Mouse (Mus musculus) kidney, adult 2 months (tissue): ENCODE data around the gene Adamts3. TPM values are rescaled to one million over a fixed set of nuclear protein-coding genes. Genes with fewer than 3 reads are reported as not detected.

Experiments
- DNase-seq: peaks from one replicate; pipeline ENCODE4 v3.0.0; 2021
- H3K27ac ChIP-seq: fragments of 200-500 bp; 2 replicates; pipeline ENCODE4 v1.5.1; 2012; ENCODE audit warnings: low read depth, low read length, control low read depth, inconsistent platforms; ENCODE audit not compliant: insufficient read depth
- H3K27me3 ChIP-seq: fragments of 200-500 bp; replicated peaks from 2 replicates; pipeline ENCODE4 v1.6.1; 2012; ENCODE audit warnings: mild to moderate bottlenecking, moderate library complexity, low read length, inconsistent platforms; ENCODE audit not compliant: control insufficient read depth, insufficient read depth
- H3K36me3 ChIP-seq: fragments of 200-500 bp; 2 replicates; pipeline ENCODE4 v1.6.1; 2012; ENCODE audit warnings: mild to moderate bottlenecking, moderate library complexity, low read length, inconsistent platforms; ENCODE audit not compliant: control insufficient read depth, insufficient read depth
- H3K4me1 ChIP-seq: fragments of 200-500 bp; 2 replicates; pipeline ENCODE4 v1.6.1; 2011; ENCODE audit warnings: low read length; ENCODE audit not compliant: control insufficient read depth, insufficient read depth
- H3K4me3 ChIP-seq: fragments of 200-500 bp; 2 replicates; pipeline ENCODE4 v1.5.1; 2011; ENCODE audit warnings: mild to moderate bottlenecking, low read depth, low read length, control low read depth; ENCODE audit not compliant: insufficient read depth
- CTCF ChIP-seq: fragments of 200-500 bp; conservative IDR thresholded peaks from 2 replicates; pipeline ENCODE4 v1.5.1; 2011; ENCODE audit warnings: low read depth, mild to moderate bottlenecking, control low read depth, low read length, moderate library complexity, mixed read lengths; ENCODE audit not compliant: insufficient read depth, insufficient read length
- POLR2A ChIP-seq: fragments of 200-500 bp; IDR thresholded peaks from one replicate; pipeline ENCODE4 v1.6.1; 2011; ENCODE audit warnings: low read depth, low read length, control low read depth
- WGBS: fragments of 180-500 bp; shearing (Covaris S2); methylation state at CpG from one replicate; pipeline ENCODE4 v1.1.7; 2018; 5-methylcytosine and 5-hydroxymethylcytosine counted together
- polyA plus RNA-seq: library from polyadenylated mRNA; depleted of rRNA; stranded (reverse); fragments of >200 nt; gene quantifications from 2 replicates; pipeline ENCODE4 v1.2.3, GENCODE M21; 2012

Gene Adamts3
- polyA plus RNA-seq, 1 experiment: 0.39 TPM

DNA sequence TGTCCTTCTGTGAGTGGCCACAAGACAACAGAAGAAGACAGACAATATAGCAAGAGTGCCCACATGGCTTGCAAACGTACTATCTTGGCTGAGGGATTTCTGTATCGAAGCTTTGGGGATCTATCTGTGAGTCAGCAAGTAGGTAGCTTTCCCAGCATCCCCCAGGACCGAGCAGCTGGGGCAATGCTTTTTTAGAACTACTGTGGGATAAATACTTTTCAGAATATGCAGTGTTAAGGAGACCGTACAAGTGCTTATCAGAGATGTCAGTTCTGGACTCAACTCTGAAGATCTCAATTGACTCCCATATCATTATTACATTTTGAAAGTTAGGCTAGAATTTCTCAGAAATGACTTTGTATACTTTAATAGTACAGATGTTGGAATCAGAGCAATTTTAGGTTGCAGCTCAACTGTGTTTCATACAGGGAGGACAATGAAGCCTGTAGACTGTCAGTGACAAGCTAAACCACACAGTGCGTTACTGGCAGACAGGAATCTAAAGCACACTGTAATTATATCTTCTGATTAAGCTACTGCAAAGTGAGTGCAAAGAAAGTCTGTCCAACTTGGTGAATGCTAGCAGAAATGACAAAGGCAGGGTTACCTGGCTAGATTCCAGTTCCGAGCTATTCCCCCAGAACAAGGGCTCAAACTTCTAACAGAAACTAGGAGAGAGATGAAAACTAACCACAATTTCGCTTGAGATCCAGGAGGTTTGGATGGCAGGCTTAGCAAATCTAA lies 171.8 kb downstream of the Adamts3 start:
- Histone ChIP-seq H3K4me1 (no peaks in the 10 kb centered on the region), H3K4me3 (no peak overlapping the region), H3K27me3 (no peaks in the 10 kb centered on the region), H3K27ac (no peak overlapping the region), H3K36me3 (no peaks in the 10 kb centered on the region)
- 83% methylated on average over 7 of the region's 7 CpGs for WGBS
- no peak for TF ChIP-seq POLR2A
- no peak for DNase-seq

DNA sequence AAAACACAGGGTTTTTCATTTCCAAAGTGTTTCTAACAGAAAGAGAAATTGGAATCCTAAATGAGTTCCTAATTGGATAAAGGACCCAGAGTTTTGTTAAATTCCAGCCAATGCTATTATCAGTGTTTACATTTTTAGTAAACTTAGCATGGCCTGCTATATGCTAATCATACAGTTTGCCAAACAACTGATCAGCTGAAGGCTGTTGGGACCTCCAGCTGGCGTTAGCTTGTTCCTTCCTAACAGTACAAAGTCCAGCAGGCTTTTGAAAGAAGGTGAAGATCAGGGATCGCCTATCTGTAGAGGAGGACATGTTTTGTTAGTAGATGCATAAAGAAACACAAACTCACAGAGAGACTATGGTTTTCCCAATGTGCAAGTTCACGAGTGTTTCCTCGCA lies 173.7 kb downstream of the Adamts3 start:
- H3K4me3 ChIP-seq: no peak overlapping the region
- TF ChIP-seq POLR2A: no peak
- no peak for TF ChIP-seq CTCF
- 42% methylated on average over 4 of the region's 4 CpGs for WGBS

GRCm38 (mm10) chr5:89704264-89704663 lies 178.9 kb downstream of the Adamts3 start:
- no peak for TF ChIP-seq CTCF
- no peak for TF ChIP-seq POLR2A
- Histone ChIP-seq H3K4me1 (no peaks in the 10 kb centered on the region), H3K27ac (no peak overlapping the region), H3K36me3 (no peaks in the 10 kb centered on the region), H3K4me3 (no peak overlapping the region), H3K27me3 (no peaks in the 10 kb centered on the region)
- DNase-seq: peak; percentile 56
- WGBS: 10% methylated on average over 1 of the region's 1 CpGs

More for the DNA sequence above, 173.7 kb downstream of the Adamts3 start:
- Histone ChIP-seq H3K36me3 (no peaks in the 10 kb centered on the region), H3K27ac (no peak overlapping the region), H3K4me1 (no peaks in the 10 kb centered on the region), H3K27me3 (no peaks in the 10 kb centered on the region)
- DNase-seq: no peak

DNA sequence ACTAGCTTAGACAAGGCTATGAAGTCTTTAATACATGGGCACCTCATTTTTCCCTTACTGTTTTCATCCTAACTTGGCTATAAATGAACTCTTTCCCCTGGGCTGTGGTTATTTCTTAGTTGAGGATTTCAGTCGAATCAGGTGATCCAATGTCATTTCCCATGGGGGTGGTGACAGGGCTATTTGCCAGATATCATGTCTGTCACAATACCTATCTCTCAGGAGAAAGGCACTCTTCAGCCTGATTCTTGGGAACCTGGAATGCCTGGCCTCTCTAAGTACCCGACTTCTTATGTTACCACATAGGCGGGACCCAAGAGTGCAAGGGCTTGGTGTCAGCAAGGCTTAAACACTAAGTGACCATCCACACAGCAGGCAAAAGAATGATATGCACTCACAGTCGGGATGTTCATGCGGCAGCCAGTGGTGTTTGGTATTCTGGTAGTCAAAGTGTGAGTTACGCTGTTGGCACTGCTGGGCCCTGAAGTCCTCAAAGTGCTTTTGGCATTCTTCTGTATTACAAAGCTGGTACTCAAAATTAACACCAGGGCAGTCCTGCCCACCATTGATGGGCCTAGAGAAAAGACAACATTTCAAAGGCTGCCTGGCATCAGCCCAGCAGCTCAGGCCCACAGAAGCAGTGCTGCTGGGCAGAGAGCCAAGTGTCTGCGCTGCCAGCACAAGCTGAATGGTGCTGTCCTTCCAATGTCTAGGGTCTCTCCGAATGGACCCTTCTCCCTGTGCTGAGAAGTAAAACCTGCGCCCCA lies 181.7 kb downstream of the Adamts3 start:
- no peaks in the 10 kb centered on the region for H3K4me1 ChIP-seq
- peak; percentile 51 for DNase-seq
- no peaks in the 10 kb centered on the region for H3K27me3 ChIP-seq
- no peak overlapping the region for H3K4me3 ChIP-seq
- no peaks in the 10 kb centered on the region for H3K36me3 ChIP-seq
- no peak for TF ChIP-seq CTCF
- TF ChIP-seq POLR2A: no peak
- WGBS: 72% methylated on average over 9 of the region's 9 CpGs
- H3K27ac ChIP-seq: no peak overlapping the region

DNA sequence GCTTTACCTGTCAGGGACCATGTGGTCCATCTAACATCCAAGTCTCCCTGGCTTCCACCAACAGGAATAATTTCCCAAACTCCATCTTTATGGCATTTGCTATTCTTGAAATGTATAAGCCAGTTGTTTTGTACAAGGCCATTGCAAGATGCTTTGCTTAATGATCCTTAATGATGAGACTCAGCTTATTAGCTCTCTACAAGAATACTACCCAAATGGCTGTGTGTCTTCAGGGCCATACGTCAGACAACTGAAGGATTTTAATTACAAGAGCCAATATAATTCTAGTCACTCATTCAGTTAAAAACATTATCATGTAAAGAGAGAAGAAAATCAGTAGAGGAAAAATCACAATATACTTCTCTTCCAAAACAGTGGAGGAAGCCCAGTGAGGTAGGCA lies 195.3 kb downstream of the Adamts3 start:
- H3K27ac ChIP-seq: no peak overlapping the region
- no peaks in the 10 kb centered on the region for H3K36me3 ChIP-seq
- H3K4me3 ChIP-seq: no peak overlapping the region
- no peaks in the 10 kb centered on the region for H3K27me3 ChIP-seq
- no peak for DNase-seq
- 82% methylated on average over 1 of the region's 1 CpGs for WGBS
- no peak for TF ChIP-seq POLR2A
- no peak for TF ChIP-seq CTCF
- no peaks in the 10 kb centered on the region for H3K4me1 ChIP-seq

DNA sequence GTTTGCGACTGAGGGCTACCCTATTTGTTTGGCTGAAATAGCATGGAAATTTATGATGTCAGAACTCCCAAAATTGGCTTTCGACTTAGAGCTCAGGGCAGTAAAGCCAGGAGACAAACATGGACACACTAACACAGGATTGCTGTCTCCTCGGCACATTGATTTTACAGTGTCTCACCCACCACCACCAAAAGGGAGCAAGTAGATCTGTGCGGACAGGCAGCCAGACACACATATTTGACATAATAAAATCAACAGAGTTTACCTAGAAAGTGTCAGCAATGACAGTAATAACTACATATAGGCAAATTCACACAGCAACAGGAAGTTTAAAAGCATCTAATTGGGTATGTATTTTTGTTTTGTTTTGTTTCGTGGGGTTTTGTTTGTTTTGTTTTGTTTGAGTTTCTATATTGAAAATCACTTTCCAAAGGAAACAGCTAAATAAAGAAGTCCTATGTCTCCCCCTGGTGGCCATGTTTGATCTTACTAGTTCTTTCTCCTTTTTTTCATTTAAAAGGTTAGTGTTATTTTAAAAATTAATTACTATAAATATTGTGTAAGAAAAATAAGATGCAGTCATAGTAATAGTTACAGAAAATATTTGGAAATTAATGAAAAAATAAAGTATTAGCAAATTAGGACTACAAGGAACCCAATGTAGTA lies 203.1 kb downstream of the Adamts3 start:
- no peak for TF ChIP-seq POLR2A
- TF ChIP-seq CTCF: no peak
- no peak overlapping the region for H3K27ac ChIP-seq
- WGBS: 50% methylated on average over 5 of the region's 5 CpGs
- H3K4me1 ChIP-seq: no peaks in the 10 kb centered on the region
- no peaks in the 10 kb centered on the region for H3K27me3 ChIP-seq
- DNase-seq: peak; percentile 54
- H3K36me3 ChIP-seq: no peaks in the 10 kb centered on the region
- no peak overlapping the region for H3K4me3 ChIP-seq

- no peak for TF ChIP-seq POLR2A
- no peak for TF ChIP-seq CTCF
- no peak for DNase-seq
- Histone ChIP-seq H3K27ac (no peak overlapping the region), H3K4me3 (no peak overlapping the region), H3K4me1 (no peaks in the 10 kb centered on the region), H3K27me3 (no peaks in the 10 kb centered on the region), H3K36me3 (no peaks in the 10 kb centered on the region)
- 93% methylated on average over 4 of the region's 4 CpGs for WGBS
These were observed 205.0 kb downstream of the Adamts3 start for GRCm38 (mm10) chr5:89678148-89678547.
